Mouse (Mus musculus) liver, adult (tissue): ENCODE measurements around the gene Plk2.

ENCODE experiments used
- GATA4 ChIP-seq: IDR thresholded peaks from 2 replicates; pipeline ENCODE4 v1.6.1; 2014; ENCODE audit warnings: mild to moderate bottlenecking, low read length; ENCODE audit not compliant: insufficient replicate concordance

Gene Plk2

DNA sequence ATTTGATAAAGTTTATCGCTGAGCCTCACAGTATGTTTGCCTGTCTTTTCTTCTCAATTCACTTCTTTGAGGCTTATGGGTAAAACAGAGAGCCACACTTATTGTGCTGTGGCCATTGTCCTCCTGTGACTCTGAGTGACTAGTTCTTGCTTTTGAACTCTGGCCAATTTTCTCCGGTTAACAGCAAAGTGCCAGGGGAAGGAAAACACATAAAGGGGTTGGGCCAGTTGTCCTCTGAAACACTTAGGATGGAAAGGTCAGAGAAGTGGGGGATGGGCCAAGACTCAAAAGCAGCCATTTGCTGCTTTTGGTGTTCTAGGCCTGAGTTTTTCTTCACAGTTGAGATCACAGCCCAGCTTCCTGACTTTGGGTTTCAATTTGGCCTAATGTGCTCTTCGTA is 50.0 kb downstream of the Plk2 start:
- no peak for TF ChIP-seq GATA4

DNA sequence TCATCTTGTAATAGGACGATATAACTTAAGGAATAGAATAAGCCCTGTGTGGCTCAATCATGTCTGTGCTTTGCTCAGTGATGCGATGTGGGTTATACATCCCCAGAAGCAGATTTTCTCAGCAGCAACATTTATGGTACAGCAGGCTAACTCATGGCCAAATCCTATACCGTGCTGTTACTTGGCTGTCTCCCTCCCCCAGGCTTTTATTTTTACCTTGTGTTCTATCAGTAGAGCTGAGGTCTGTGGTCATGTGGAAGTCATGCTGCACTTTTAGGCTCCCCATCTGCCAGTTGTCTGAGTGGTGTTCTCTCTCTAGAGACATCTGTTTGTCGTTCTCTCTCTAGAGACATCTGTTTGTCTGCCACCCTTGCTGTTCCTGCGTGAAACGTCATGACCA is 51.6 kb downstream of the Plk2 start:
- no peak for TF ChIP-seq GATA4

DNA sequence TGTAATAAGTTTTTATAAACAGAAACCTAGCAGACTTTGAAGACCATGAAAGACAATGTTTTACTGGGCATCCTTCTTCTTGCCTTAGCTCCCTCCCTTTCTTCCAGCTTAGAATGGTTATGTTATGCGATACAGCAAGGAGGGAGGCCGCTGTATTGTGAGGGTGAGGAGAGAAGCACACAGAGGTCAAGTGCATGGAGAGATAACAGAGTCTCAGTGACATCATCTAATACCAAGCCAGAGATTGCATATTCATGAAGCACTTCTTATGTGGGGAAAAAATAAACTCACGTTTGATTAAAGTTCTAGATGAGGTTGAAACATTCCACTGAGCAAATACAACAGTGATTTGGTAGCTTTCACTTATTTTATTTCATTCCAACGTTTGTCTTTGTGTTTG is 55.2 kb downstream of the Plk2 start:
- no peak for TF ChIP-seq GATA4
